Mouse (Mus musculus): ENCODE measurements at regions not wholly inside any gene's neighbourhood (a gene's known extent, or its start where the extent isn't known, plus 50 kb on each side); places are given as distances from the start of the nearest gene placed in this dataset.

- no peak for TF ChIP-seq USF2 (conservative IDR thresholded peaks at IDR 0.05; ENCODE audit: low read depth, low read length)
- TF ChIP-seq HCFC1 (IDR thresholded peaks at IDR 0.05; ENCODE audit: low read depth, low read length): no peak
- no peak for TF ChIP-seq GABPA (IDR thresholded peaks at IDR 0.05; ENCODE audit: insufficient replicate concordance, low read depth, low read length)
- TF ChIP-seq POLR2A (IDR thresholded peaks at IDR 0.05; ENCODE audit: low read depth, low read length): no peak
- TF ChIP-seq KAT2A (IDR thresholded peaks at IDR 0.05; ENCODE audit: insufficient replicate concordance, low read length): no peak
- TF ChIP-seq USF1 (IDR thresholded peaks at IDR 0.05; ENCODE audit: low read depth, low read length): no peak
- TF ChIP-seq ZC3H11A (IDR thresholded peaks at IDR 0.05; ENCODE audit: low read depth, low read length): no peak
- no peak for TF ChIP-seq MYC (IDR thresholded peaks at IDR 0.05; ENCODE audit: low read depth, low read length)
- no peak for TF ChIP-seq E2F4 (IDR thresholded peaks at IDR 0.05; ENCODE audit: insufficient replicate concordance, low read depth, low read length)
- no peak for TF ChIP-seq CTCF (conservative IDR thresholded peaks at IDR 0.05 in 1 of 2, IDR thresholded peaks at IDR 0.05 in 1 of 2; ENCODE audit: low read depth in 2 of 2, low read length in 2 of 2)
- TF ChIP-seq EP300 (IDR thresholded peaks at IDR 0.05; ENCODE audit: low read length): no peak
- no peak for TF ChIP-seq ZKSCAN1 (IDR thresholded peaks at IDR 0.05; ENCODE audit: borderline replicate concordance, low read depth, low read length)
- TF ChIP-seq ZNF384 (IDR thresholded peaks at IDR 0.05; ENCODE audit: low read depth, low read length): no peak
- TF ChIP-seq MXI1 (IDR thresholded peaks at IDR 0.05; ENCODE audit: low read depth, low read length): no peak
These were observed 69.5 kb upstream of the Cyp1b1 start for GRCm38 (mm10) chr17:79784256-79784870.

All from CH12.LX (cell line).